15 mouse cellular contexts compared by ENCODE assay signal in the genomic region with DNA sequence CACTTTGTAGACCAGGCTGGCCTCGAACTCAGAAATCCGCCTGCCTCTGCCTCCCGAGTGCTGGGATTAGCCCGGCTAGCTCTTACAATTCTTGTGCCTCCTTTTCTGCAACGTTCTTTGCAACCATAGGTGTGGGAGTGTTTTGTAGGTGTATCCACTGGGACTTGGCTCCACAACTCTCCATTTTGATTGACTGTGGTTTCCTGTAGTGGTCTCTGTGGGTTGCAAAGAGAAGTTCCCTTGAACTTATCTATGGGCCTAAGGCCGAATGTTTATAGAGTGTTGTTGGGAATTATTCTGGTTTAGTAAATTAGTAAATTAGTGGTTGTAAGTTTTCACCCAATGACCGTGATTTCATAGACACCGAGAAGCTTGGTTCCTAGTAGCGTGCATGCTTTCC.
"Had no signal": no experiment of that assay in that cellular context is flagged by ENCODE, and none has a peak within 500 bp of the region (broad histone marks: within the 10 kb centered on the region; RNA-seq: fewer than 3 reads in every experiment).

No protein-coding gene starts in this region.

- H3K27me3 ChIP-seq: neural tube, embryonic 15.5 days; stomach, embryonic 15.5 days had no signal

- H3K9ac ChIP-seq: neural tube, embryonic 15.5 days; stomach, embryonic 15.5 days had no signal

- H3K4me1 ChIP-seq: neural tube, embryonic 15.5 days had no signal

- H3K9me3 ChIP-seq: neural tube, embryonic 15.5 days; stomach, embryonic 15.5 days had no signal

- H3K36me3 ChIP-seq: neural tube, embryonic 15.5 days; stomach, embryonic 15.5 days had no signal

- H3K27ac ChIP-seq: neural tube, embryonic 15.5 days; stomach, embryonic 15.5 days; stomach, postnatal 0 days had no signal

- DNase-seq: retina, postnatal 1 day; right cerebral cortex, adult 18-20 months; right cerebral cortex, postnatal 14 days; right cerebral cortex, postnatal 25 days; right cerebral cortex, postnatal 4 days; spleen, adult 18-20 months; thymus, adult 18-20 months; thymus, adult 2 months; thymus, postnatal 14 days; thymus, postnatal 25 days; thymus, postnatal 36 days; thymus, postnatal 4 days had no signal

- H3K4me2 ChIP-seq: neural tube, embryonic 15.5 days; stomach, embryonic 15.5 days had no signal

- H3K4me3 ChIP-seq: neural tube, embryonic 15.5 days; stomach, embryonic 15.5 days had no signal
